In genomic region chr3:124262150-124262549, GRCm38 (mm10) we compare ENCODE assay signal across 25 mouse cellular contexts. TPM values are rescaled to one million over a fixed set of nuclear protein-coding genes. Genes with fewer than 3 reads are reported as not detected.
DNase-seq lines count a peak whose midpoint lies in the region; ATAC-seq lines count a peak whose summit lies in the region.
"Had no signal": no experiment of that assay in that cellular context is flagged by ENCODE, and none has a peak within 500 bp of the region (broad histone marks: within the 10 kb centered on the region; RNA-seq: fewer than 3 reads in every experiment).

No protein-coding gene starts in this region.

- no peak for DNase-seq in hindbrain, embryonic 11.5 days (ENCODE audit: low spot score)
- DNase-seq in hindbrain, embryonic 10.5 days (ENCODE audit: low spot score): no peak
- DNase-seq in forebrain, embryonic 14.5 days (ENCODE audit: low spot score): peak; percentile 70
- DNase-seq in frontal cortex, postnatal 36 days (ENCODE audit: low spot score in 2 of 2): no peak
- DNase-seq in adrenal gland, postnatal 14 days: no peak
- DNase-seq: adrenal gland, postnatal 25 days; cerebellum, adult 2 months; cerebellum, postnatal 14 days; heart, adult 2 months; heart, postnatal 4 days; kidney, adult 18-20 months; kidney, postnatal 25 days; lung, postnatal 36 days; retina, postnatal 1 day; right cerebral cortex, postnatal 14 days had no signal

- H3K36me3 ChIP-seq in hindbrain, embryonic 11.5 days (ENCODE audit: control insufficient read depth, insufficient read depth, low read length): no peaks in the 10 kb centered on the region
- no peaks in the 10 kb centered on the region for H3K36me3 ChIP-seq in hindbrain, embryonic 10.5 days
- H3K36me3 ChIP-seq in midbrain, embryonic 12.5 days: no peaks in the 10 kb centered on the region
- no peaks in the 10 kb centered on the region for H3K36me3 ChIP-seq in midbrain, embryonic 15.5 days (replicated peaks)
- H3K36me3 ChIP-seq in forebrain, embryonic 14.5 days (ENCODE audit: control insufficient read depth, insufficient read depth, low read length): no peaks in the 10 kb centered on the region
- H3K36me3 ChIP-seq in neural tube, embryonic 13.5 days: no peaks in the 10 kb centered on the region
- H3K36me3 ChIP-seq: heart, embryonic 12.5 days; kidney, embryonic 15.5 days; limb, embryonic 13.5 days had no signal

- H3K27ac ChIP-seq in hindbrain, embryonic 11.5 days (ENCODE audit: low read depth, low read length): no peak overlapping the region
- H3K27ac ChIP-seq in hindbrain, embryonic 10.5 days: no peak overlapping the region
- H3K27ac ChIP-seq in midbrain, embryonic 12.5 days (replicated peaks): no peak overlapping the region
- no peak overlapping the region for H3K27ac ChIP-seq in midbrain, embryonic 15.5 days
- H3K27ac ChIP-seq in forebrain, embryonic 14.5 days (ENCODE audit: low read depth, low read length): no peak overlapping the region
- H3K27ac ChIP-seq in neural tube, embryonic 13.5 days (replicated peaks): no peak overlapping the region
- H3K27ac ChIP-seq: heart, adult 2 months; kidney, embryonic 15.5 days; limb, embryonic 13.5 days had no signal

- no peak overlapping the region for H3K4me2 ChIP-seq in hindbrain, embryonic 11.5 days (replicated peaks; ENCODE audit: low read depth, low read length)
- H3K4me2 ChIP-seq in midbrain, embryonic 12.5 days (replicated peaks): no peak overlapping the region
- no peak overlapping the region for H3K4me2 ChIP-seq in midbrain, embryonic 15.5 days
- H3K4me2 ChIP-seq in forebrain, embryonic 14.5 days (ENCODE audit: low read length): no peak overlapping the region
- no peak overlapping the region for H3K4me2 ChIP-seq in neural tube, embryonic 13.5 days
- H3K4me2 ChIP-seq: heart, embryonic 12.5 days; kidney, embryonic 15.5 days; limb, embryonic 13.5 days; liver, embryonic 11.5 days had no signal

- H3K27me3 ChIP-seq in hindbrain, embryonic 11.5 days (ENCODE audit: control insufficient read depth, insufficient read depth, low read length): no peaks in the 10 kb centered on the region
- no peaks in the 10 kb centered on the region for H3K27me3 ChIP-seq in hindbrain, embryonic 10.5 days (ENCODE audit: insufficient read depth, poor library complexity, severe bottlenecking)
- no peaks in the 10 kb centered on the region for H3K27me3 ChIP-seq in midbrain, embryonic 12.5 days
- no peaks in the 10 kb centered on the region for H3K27me3 ChIP-seq in midbrain, embryonic 15.5 days (replicated peaks)
- no peaks in the 10 kb centered on the region for H3K27me3 ChIP-seq in forebrain, embryonic 14.5 days (replicated peaks; ENCODE audit: control insufficient read depth, insufficient read depth, low read length)
- no peaks in the 10 kb centered on the region for H3K27me3 ChIP-seq in neural tube, embryonic 13.5 days
- H3K27me3 ChIP-seq: heart, embryonic 12.5 days; kidney, embryonic 15.5 days; limb, embryonic 13.5 days had no signal

- peak; percentile 53 for ATAC-seq in hindbrain, embryonic 11.5 days (ENCODE audit: low FRiP score)
- ATAC-seq in midbrain, embryonic 12.5 days (ENCODE audit: low FRiP score, low read depth): peak; percentile 31; the same call in 1 of the 2 replicates
- ATAC-seq in midbrain, embryonic 15.5 days (replicated peaks): no peak
- ATAC-seq in forebrain, embryonic 14.5 days: peak; percentile 81
- ATAC-seq in neural tube, embryonic 13.5 days (ENCODE audit: low read depth): peak; percentile 69
- ATAC-seq: CD4-positive, CD25-positive, alpha-beta regulatory T cell, adult 4 months had no signal

- H3K9me3 ChIP-seq in hindbrain, embryonic 11.5 days (ENCODE audit: control insufficient read depth, low read length): no peaks in the 10 kb centered on the region
- no peaks in the 10 kb centered on the region for H3K9me3 ChIP-seq in hindbrain, embryonic 10.5 days
- H3K9me3 ChIP-seq in midbrain, embryonic 12.5 days: no peaks in the 10 kb centered on the region
- H3K9me3 ChIP-seq in midbrain, embryonic 15.5 days: no peaks in the 10 kb centered on the region
- no peaks in the 10 kb centered on the region for H3K9me3 ChIP-seq in forebrain, embryonic 14.5 days (replicated peaks; ENCODE audit: control insufficient read depth, low read length)
- H3K9me3 ChIP-seq in neural tube, embryonic 13.5 days: no peaks in the 10 kb centered on the region
- H3K9me3 ChIP-seq: heart, embryonic 12.5 days; kidney, embryonic 15.5 days; limb, embryonic 13.5 days had no signal

- no peaks in the 10 kb centered on the region for H3K4me1 ChIP-seq in hindbrain, embryonic 11.5 days (replicated peaks; ENCODE audit: control insufficient read depth, insufficient read depth, low read length)
- H3K4me1 ChIP-seq in hindbrain, embryonic 10.5 days (replicated peaks): no peaks in the 10 kb centered on the region
- peaks cover 2% of the 10 kb centered on the region; the same call in 1 of the 2 replicates for H3K4me1 ChIP-seq in midbrain, embryonic 12.5 days
- H3K4me1 ChIP-seq in midbrain, embryonic 15.5 days: peaks cover 5% of the 10 kb centered on the region; the same call in 1 of the 2 replicates
- peaks cover 4% of the 10 kb centered on the region; the same call in 1 of the 2 replicates for H3K4me1 ChIP-seq in forebrain, embryonic 14.5 days (ENCODE audit: control insufficient read depth, insufficient read depth, low read length)
- H3K4me1 ChIP-seq in neural tube, embryonic 13.5 days (replicated peaks): peaks cover 5% of the 10 kb centered on the region
- H3K4me1 ChIP-seq: heart, embryonic 12.5 days; kidney, embryonic 15.5 days; limb, embryonic 13.5 days had no signal

- no peak overlapping the region for H3K4me3 ChIP-seq in hindbrain, embryonic 11.5 days (ENCODE audit: low read depth, low read length)
- H3K4me3 ChIP-seq in hindbrain, embryonic 10.5 days: no peak overlapping the region
- H3K4me3 ChIP-seq in midbrain, embryonic 12.5 days: no peak overlapping the region
- no peak overlapping the region for H3K4me3 ChIP-seq in midbrain, embryonic 15.5 days
- H3K4me3 ChIP-seq in forebrain, embryonic 14.5 days (ENCODE audit: low read depth, low read length): no peak overlapping the region
- H3K4me3 ChIP-seq in neural tube, embryonic 13.5 days: no peak overlapping the region
- H3K4me3 ChIP-seq: heart, adult 2 months; heart, embryonic 12.5 days; kidney, embryonic 15.5 days; limb, embryonic 13.5 days had no signal

- 39% methylated on average over 3 of the region's 3 CpGs for WGBS in hindbrain, embryonic 11.5 days
- 48% methylated on average over 3 of the region's 3 CpGs for WGBS in hindbrain, embryonic 10.5 days
- 41% methylated on average over 3 of the region's 3 CpGs for WGBS in midbrain, embryonic 12.5 days
- 37% methylated on average over 3 of the region's 3 CpGs for WGBS in midbrain, embryonic 15.5 days
- WGBS in forebrain, embryonic 14.5 days: 5% methylated on average over 3 of the region's 3 CpGs
- WGBS in neural tube, embryonic 13.5 days: 20% methylated on average over 3 of the region's 3 CpGs

- H3K9ac ChIP-seq in hindbrain, embryonic 11.5 days (ENCODE audit: low read depth, low read length): no peak overlapping the region
- H3K9ac ChIP-seq in midbrain, embryonic 12.5 days (replicated peaks): no peak overlapping the region
- H3K9ac ChIP-seq in midbrain, embryonic 15.5 days: no peak overlapping the region
- no peak overlapping the region for H3K9ac ChIP-seq in forebrain, embryonic 14.5 days (ENCODE audit: low read length)
- no peak overlapping the region for H3K9ac ChIP-seq in neural tube, embryonic 13.5 days
- H3K9ac ChIP-seq: heart, embryonic 12.5 days; kidney, embryonic 15.5 days; limb, embryonic 13.5 days had no signal

RNA-seq across cellular contexts. Expression of gene Tram1l1, which starts 58.5 kb away (rescaled TPM):
- polyA plus RNA-seq in hindbrain, embryonic 11.5 days (2014; fragmentation: Nextera tagmentation; extraction: Ambion mirVana): 32.4 and 32.6 TPM in 2 replicates
- 14.7 and 22.1 TPM in 2 replicates for polyA plus RNA-seq in hindbrain, embryonic 10.5 days (2016; fragmentation: Nextera tagmentation; extraction: Ambion mirVana)
- 35.3 and 36.0 TPM in 2 replicates for polyA plus RNA-seq in midbrain, embryonic 12.5 days (2016; fragmentation: Nextera tagmentation; extraction: Ambion mirVana)
- polyA plus RNA-seq in midbrain, embryonic 15.5 days (2015; fragmentation: Nextera tagmentation; extraction: Ambion mirVana): 54.5 and 57.4 TPM in 2 replicates
- 40.8 and 41.6 TPM in 2 replicates for polyA plus RNA-seq in forebrain, embryonic 14.5 days (2014; fragmentation: Nextera tagmentation; extraction: Ambion mirVana)
- polyA plus RNA-seq in neural tube, embryonic 13.5 days (2015; fragmentation: Nextera tagmentation; extraction: Ambion mirVana): 47.7 TPM in 2 replicates
- total RNA-seq in adrenal gland, postnatal 14 days (2021): 1.4 and 1.7 TPM in 2 replicates
- total RNA-seq: gastrocnemius, adult 8-10 months; megakaryocyte, adult 5-6 weeks had no signal
- polyA plus RNA-seq: CD4-positive, CD25-positive, alpha-beta regulatory T cell, adult 4 months had no signal
